In genomic region chr13:70689452-70689960, GRCm38 (mm10) we compare ENCODE assay signal across 24 mouse cellular contexts. TPM values are rescaled to one million over a fixed set of nuclear protein-coding genes. Genes with fewer than 3 reads are reported as not detected.
DNase-seq lines count a peak whose midpoint lies in the region; ATAC-seq and TF ChIP-seq lines count a peak whose summit lies in the region.
"Had no signal": no experiment of that assay in that cellular context is flagged by ENCODE, and none has a peak within 500 bp of the region (broad histone marks: within the 10 kb centered on the region; RNA-seq: fewer than 3 reads in every experiment).

No protein-coding gene starts in this region.

- no peak overlapping the region for H3K27ac ChIP-seq in lung, postnatal 0 days (ENCODE audit: low read length)
- peak overlapping the region; percentile 66; the same call in 1 of the 2 replicates for H3K27ac ChIP-seq in embryonic fibroblast, embryonic 13.5 days (ENCODE audit: insufficient read depth, low read length)
- H3K27ac ChIP-seq: embryonic facial prominence, embryonic 13.5 days; embryonic facial prominence, embryonic 15.5 days; forebrain, embryonic 13.5 days; forebrain, embryonic 15.5 days had no signal

- peak; percentile 54 for ATAC-seq in lung, postnatal 0 days
- peak; percentile 47 for ATAC-seq in Patski
- no peak for ATAC-seq in megakaryocyte, adult 5-6 weeks (ENCODE audit: poor library complexity, severe bottlenecking)
- ATAC-seq: activated CD4-positive, CD25-positive, alpha-beta regulatory T cell, adult 4 months; forebrain, embryonic 13.5 days; forebrain, embryonic 15.5 days; forebrain, postnatal 0 days had no signal

- in situ Hi-C loops in Patski (cut with MboI; ENCODE audit: low pct_unique_long_range_greater_than_20kb) = no loop called here

- H3K4me3 ChIP-seq in lung, postnatal 0 days (ENCODE audit: low read depth, low read length) = no peak overlapping the region
- H3K4me3 ChIP-seq in embryonic fibroblast, embryonic 13.5 days (ENCODE audit: insufficient read depth, low read length) = no peak overlapping the region
- H3K4me3 ChIP-seq: embryonic facial prominence, embryonic 13.5 days; embryonic facial prominence, embryonic 15.5 days; forebrain, embryonic 13.5 days; forebrain, embryonic 15.5 days had no signal

- no peak for TF ChIP-seq CTCF in lung, postnatal 0 days (IDR thresholded peaks at IDR 0.05)
- no peak for TF ChIP-seq CTCF in Patski (IDR thresholded peaks at IDR 0.05)
- TF ChIP-seq CTCF in embryonic fibroblast, embryonic 13.5 days (IDR thresholded peaks at IDR 0.05; ENCODE audit: borderline replicate concordance, insufficient read depth, low read length) = no peak

- POLR2A ChIA-PET in Patski (lab: Charles Lee) = interaction anchor here (0.8 kb wide), 1 partner anchor 35 kb away, joined by 3 read pairs; no protein-coding TSS in a partner anchor

- peak; percentile 59 for DNase-seq in lung, postnatal 0 days (ENCODE audit: low spot score)
- no peak for DNase-seq in lung, postnatal 10 days
- DNase-seq in Muller cell, postnatal 12 days (ENCODE audit: inconsistent ontology term) = peak; percentile 63
- no peak for DNase-seq in Patski (ENCODE audit: low read depth, low spot score)
- DNase-seq in B cell, adult 2 months = no peak
- DNase-seq in spleen, postnatal 4 days (ENCODE audit: low spot score in 2 of 2) = no peak
- DNase-seq: adrenal gland, adult 8-10 months; adrenal gland, postnatal 14 days; adrenal gland, postnatal 36 days; cerebellum, adult 11 months; cerebellum, adult 18-20 months; cerebellum, adult 8-10 months; cerebellum, adult 9-11 months; cerebellum, postnatal 14 days; cerebellum, postnatal 36 days; embryo, embryonic 11 days; forebrain, postnatal 0 days had no signal

- WGBS in lung, postnatal 0 days = 25% methylated on average over 2 of the region's 2 CpGs

- TF ChIP-seq EP300 in lung, postnatal 0 days (IDR thresholded peaks at IDR 0.05) = peak; percentile 63

- H3K4me1 ChIP-seq in lung, postnatal 0 days (ENCODE audit: insufficient read depth, low read depth, low read length) = 0 out of 2 replicates have a peak, but pooled peaks cover 3% of the 10 kb centered on the region
- H3K4me1 ChIP-seq in embryonic fibroblast, embryonic 13.5 days (ENCODE audit: control insufficient read depth, insufficient read depth, low read length) = peaks cover 6% of the 10 kb centered on the region
- H3K4me1 ChIP-seq: embryonic facial prominence, embryonic 13.5 days; embryonic facial prominence, embryonic 15.5 days; forebrain, embryonic 13.5 days; forebrain, embryonic 15.5 days had no signal

- H3K9me3 ChIP-seq in lung, postnatal 0 days (ENCODE audit: low read length) = no peaks in the 10 kb centered on the region
- H3K9me3 ChIP-seq: embryonic facial prominence, embryonic 13.5 days; embryonic facial prominence, embryonic 15.5 days; forebrain, embryonic 13.5 days; forebrain, embryonic 15.5 days had no signal

- H3K36me3 ChIP-seq in lung, postnatal 0 days (ENCODE audit: insufficient read depth, low read length) = no peaks in the 10 kb centered on the region
- H3K36me3 ChIP-seq: embryonic facial prominence, embryonic 13.5 days; embryonic facial prominence, embryonic 15.5 days; forebrain, embryonic 15.5 days had no signal

- no peak overlapping the region for H3K4me2 ChIP-seq in lung, postnatal 0 days (replicated peaks; ENCODE audit: low read depth, low read length)
- H3K4me2 ChIP-seq: embryonic facial prominence, embryonic 13.5 days; embryonic facial prominence, embryonic 15.5 days; forebrain, embryonic 13.5 days; forebrain, embryonic 15.5 days had no signal

- no peak overlapping the region for H3K9ac ChIP-seq in lung, postnatal 0 days (replicated peaks; ENCODE audit: low read depth)
- H3K9ac ChIP-seq: embryonic facial prominence, embryonic 13.5 days; embryonic facial prominence, embryonic 15.5 days; forebrain, embryonic 13.5 days; forebrain, embryonic 15.5 days; forebrain, postnatal 0 days had no signal

- no peaks in the 10 kb centered on the region for H3K27me3 ChIP-seq in lung, postnatal 0 days (replicated peaks; ENCODE audit: insufficient read depth, low read length)
- H3K27me3 ChIP-seq in Patski = no peaks in the 10 kb centered on the region
- H3K27me3 ChIP-seq: embryonic facial prominence, embryonic 15.5 days; forebrain, embryonic 13.5 days; forebrain, embryonic 15.5 days had no signal

- no peak for TF ChIP-seq POLR2A in embryonic fibroblast, embryonic 13.5 days (IDR thresholded peaks at IDR 0.05; ENCODE audit: low read depth, low read length)

- CTCF ChIA-PET in Patski (lab: Charles Lee) = interaction anchor here (0.7 to 1.9 kb wide), 7 partner anchors 9 to 129 kb away, joined by 3 to 5 read pairs (median 4); no protein-coding TSS in a partner anchor

RNA-seq across cellular contexts. Expression of gene Ice1, which starts 52.1 kb away (rescaled TPM):
- polyA plus RNA-seq in lung, postnatal 0 days (2015; fragmentation: Nextera tagmentation; extraction: Ambion mirVana) = 10.8 and 12.3 TPM in 2 replicates
- polyA plus RNA-seq in Patski (2021) = 40.2 TPM
- polyA plus RNA-seq in embryonic fibroblast, embryonic 13.5 days (2011; ENCODE audit: insufficient read length, low read depth, missing spikeins) = 44.4 and 52.2 TPM in 2 replicates
- total RNA-seq in megakaryocyte, adult 5-6 weeks (2015) = 25.7 and 28.7 TPM in 2 replicates
- 22.5 and 25.2 TPM in 2 replicates for total RNA-seq in megakaryocyte, adult 5-6 weeks (2017)

Comparison
In these comparisons a context has a peak if more than half of its experiments do, and no peak if none do; other contexts are left out.
1. DNase-seq: peak in lung, postnatal 0 days (single experiment) and Muller cell, postnatal 12 days (single experiment); none in lung, postnatal 10 days (single experiment), Patski (single experiment), B cell, adult 2 months (0 of 2) and spleen, postnatal 4 days (0 of 2).